Mouse (Mus musculus): ENCODE data around the gene Eif2b4.

Gene Eif2b4

DNA sequence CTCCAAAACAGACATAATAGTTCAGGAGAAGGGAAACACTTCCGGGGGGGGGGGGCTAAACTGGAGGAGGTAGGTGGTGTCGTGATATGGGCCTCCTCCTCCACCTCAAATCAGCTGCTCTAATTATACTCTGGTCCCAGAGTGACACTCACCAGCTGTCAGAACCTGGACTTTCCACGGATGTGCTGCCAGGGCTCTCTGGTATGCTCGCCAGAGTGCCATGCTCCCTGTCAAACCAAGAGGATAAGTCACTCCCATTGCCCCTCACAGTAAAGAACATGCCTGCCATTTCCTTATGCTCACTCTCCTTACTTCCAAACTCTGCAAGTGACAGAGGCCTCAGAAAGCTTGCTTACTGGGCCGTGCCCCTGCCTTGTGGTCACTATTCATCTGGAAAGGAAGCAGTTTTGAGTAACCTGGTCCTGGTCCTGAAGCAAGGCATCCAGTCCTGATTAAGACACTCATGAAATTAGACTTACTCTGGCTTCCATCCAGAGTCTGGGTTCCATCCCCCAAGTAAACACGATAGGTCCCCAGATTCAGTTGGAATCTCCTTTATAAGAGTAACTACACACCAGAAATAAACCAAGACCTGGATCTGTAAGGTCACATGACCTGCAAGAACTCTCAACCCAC, 39.6 kb downstream of the Eif2b4 start:
- no peak for DNase-seq

- DNase-seq = no peak
Measured at GRCm38 (mm10) chr5:31151746-31152145, 41.5 kb downstream of the Eif2b4 start.

GRCm38 (mm10) chr5:31149781-31150180, 43.4 kb downstream of the Eif2b4 start:
- DNase-seq = no peak

DNA sequence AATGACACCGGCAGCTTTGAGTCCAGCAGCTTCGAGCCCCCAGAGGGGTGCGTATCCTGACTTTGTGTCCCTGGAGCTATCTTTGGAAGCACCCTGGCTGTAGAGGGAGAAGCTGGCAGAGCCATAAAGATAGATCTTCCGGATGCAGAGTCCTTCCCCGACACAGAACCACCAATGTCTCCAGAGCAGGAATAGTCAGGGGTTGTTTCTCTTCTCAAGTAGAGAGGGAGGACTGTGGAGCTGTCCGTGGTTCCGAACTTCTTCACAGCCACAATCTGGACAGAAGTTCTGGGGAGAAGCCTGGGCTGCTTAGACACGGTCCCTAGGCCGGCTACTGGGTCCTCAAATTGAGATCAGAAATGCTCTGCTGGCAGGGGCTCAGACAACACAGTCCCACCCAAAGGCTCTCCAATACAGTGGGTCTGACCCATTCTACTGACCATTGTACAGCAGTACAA, 54.2 kb downstream of the Eif2b4 start:
- no peak for DNase-seq

GRCm38 (mm10) chr5:31138241-31138967, 54.8 kb downstream of the Eif2b4 start, which contains the start of gene Ucn:
TSS of gene Ucn (minus strand) at chr5:31138829.
- DNase-seq = peak; percentile 20

DNA sequence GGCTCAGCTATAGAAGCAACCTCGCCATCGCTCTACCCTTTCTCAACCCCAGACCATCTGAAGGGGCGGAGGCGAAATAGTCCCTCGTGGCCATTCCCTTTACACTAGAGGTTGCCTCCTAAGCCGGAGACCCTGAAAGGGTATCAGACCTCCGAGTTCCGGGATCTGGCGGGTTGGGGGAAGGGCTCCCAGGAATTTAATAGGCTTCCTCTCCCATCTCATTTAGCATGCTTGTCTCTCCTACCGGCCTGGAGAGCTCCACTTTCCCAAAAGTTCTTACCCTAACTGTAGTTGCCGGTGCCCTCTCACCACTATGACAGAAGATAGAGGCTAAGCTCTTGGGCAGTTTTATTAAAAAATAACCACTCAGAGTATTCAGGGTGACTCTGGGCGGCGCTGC, 55.6 kb downstream of the Eif2b4 start:
- no peak for DNase-seq

Measured in right cerebral cortex, postnatal 4 days (tissue).